Mouse (Mus musculus) heart, adult 10 weeks (tissue): Measurements from ENCODE around the gene Syt14. TPM values are rescaled to one million over a fixed set of nuclear protein-coding genes. Genes with fewer than 3 reads are reported as not detected.

Experiments used
- polyA plus RNA-seq: library from polyadenylated mRNA; stranded (reverse); fragments of 350-450 nt; fragmentation: Illumina TruSeq; extraction: RNeasy Lipid Tissue Mini Kit (QIAGEN cat#74804); gene quantifications from one replicate; pipeline ENCODE4 v1.2.3, GENCODE M21; 2014; ENCODE audit warnings: low read depth, low replicate concordance

Gene Syt14
- not detected for polyA plus RNA-seq

DNA sequence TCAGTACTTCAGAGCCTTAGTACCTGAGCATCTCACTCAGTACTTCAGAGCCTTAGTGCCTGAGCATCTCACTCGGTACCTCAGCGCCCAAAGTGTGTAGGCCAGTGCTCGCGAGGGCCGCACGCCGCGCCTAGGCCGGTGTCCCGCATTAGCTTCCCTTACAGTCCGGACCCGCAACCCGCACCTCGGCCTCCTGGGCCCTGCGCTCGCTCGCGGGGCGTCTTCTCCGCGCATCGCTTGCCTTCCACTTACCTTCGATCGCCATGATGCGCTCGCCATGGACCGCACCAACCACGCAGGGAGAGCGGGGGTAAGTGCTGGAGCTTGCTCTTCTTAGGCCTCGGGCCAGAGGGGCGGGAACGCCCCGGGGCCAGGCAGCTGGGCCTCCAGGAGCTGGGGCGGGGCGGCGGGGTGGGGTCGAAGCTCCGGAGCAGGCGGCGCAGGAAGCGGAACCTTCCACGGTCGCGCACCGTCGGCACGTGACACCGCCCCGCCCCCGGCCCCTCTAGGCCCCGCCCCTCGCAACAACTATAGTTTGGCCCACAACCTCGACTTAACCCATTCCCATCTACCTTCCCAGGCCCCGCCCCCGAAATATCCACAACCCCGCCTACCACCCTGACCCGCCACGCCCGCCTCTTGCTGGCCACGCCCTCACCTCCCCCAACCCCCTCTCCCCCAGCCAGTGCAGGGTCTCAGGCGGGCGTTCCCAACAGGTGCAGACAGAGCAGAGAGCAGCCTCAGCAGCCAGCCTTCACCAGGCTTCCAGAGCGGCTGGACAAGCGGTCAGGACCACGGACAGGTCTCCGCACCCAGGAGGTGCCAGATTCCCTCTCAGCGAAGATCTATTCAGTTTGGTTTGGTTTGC lies at the start of gene Syt14:
Gene Syt14, minus strand, starts transcription at position 405 of the 868 bp plus-strand sequence.

DNA sequence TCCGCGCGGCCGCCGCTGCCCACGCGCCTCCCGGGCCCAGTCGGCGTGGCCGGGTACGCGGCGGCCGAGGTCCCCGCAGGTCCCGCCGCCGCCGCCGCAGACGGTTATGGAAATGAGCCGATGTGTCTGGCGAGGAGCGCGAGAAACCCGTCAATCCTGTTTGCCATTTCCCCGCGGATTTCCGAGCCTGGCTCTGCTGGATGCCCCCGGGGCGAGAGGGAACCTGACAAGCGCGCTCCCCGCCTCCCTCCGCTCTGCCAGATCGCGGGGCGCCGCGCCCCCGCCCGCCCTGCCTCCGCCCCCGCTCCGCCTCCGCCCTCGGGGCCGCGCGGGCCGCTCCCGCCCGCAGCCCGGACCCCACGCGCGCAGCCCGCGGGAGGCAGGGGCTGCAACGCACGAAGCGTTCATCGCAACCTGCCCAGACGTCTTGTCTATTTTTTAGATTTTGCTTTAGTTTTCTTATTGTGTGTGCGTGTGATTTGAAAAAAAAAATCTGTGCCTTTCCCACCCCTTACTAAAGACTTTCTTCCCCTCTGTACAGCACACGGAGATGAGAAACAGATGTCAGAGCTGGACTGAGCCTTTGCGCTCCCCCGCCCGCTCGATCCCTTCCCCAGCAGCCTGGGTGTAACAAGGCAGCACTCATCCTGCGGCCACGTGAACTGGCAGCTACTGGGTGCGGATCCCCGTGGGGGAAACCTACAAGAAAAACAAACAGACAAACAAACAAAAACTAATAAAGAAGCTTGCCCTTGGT lies 179.9 kb downstream of the Syt14 start, which contains the start of gene Sertad4:
Gene Sertad4, minus strand, starts transcription at position 283 of the 757 bp plus-strand sequence.

Other genes starting within 250 kb of the Syt14 start
- gene Sertad4, start 180.0 kb downstream of the Syt14 start, polyA plus RNA-seq = 6.7 TPM
- 10.4 TPM for gene Diexf, start 94.5 kb upstream of the Syt14 start, polyA plus RNA-seq
- 1.3 TPM for gene Irf6, start 117.3 kb upstream of the Syt14 start, polyA plus RNA-seq
- gene A130010J15Rik, start 132.3 kb upstream of the Syt14 start, polyA plus RNA-seq = 6.0 TPM
- gene Traf3ip3, start 165.9 kb upstream of the Syt14 start, polyA plus RNA-seq = 0.99 TPM
- 11.4 TPM for gene Lamb3, start 171.9 kb upstream of the Syt14 start, polyA plus RNA-seq
- gene Hsd11b1, start 228.3 kb upstream of the Syt14 start, polyA plus RNA-seq = 12.5 TPM
- 131 TPM for gene G0s2, start 237.4 kb upstream of the Syt14 start, polyA plus RNA-seq